Mouse (Mus musculus) intestine, embryonic 16.5 days (tissue): ENCODE data around the gene Wnt10b. TPM values are rescaled to one million over a fixed set of nuclear protein-coding genes. Genes with fewer than 3 reads are reported as not detected.
"Not testable (repeated sequence)": the region's sequence is repeated elsewhere in the genome, so short reads cannot be mapped to it uniquely, and the experiment has no call there.

Experiments used
- ATAC-seq: fragments of 200-750 bp; cut with Nextera tagmentation; 2 replicates; pipeline ENCODE4 v1.8.0; 2017; ENCODE audit warnings: moderate TSS enrichment, moderate library complexity
- H3K27ac ChIP-seq: fragments of 300-500 bp; sonication (generic); 2 replicates; pipeline ENCODE4 v1.5.1; 2014; ENCODE audit warnings: mild to moderate bottlenecking, low read length
- H3K27me3 ChIP-seq: fragments of 300-500 bp; sonication (generic); replicated peaks from 2 replicates; pipeline ENCODE4 v1.6.1; 2014; ENCODE audit warnings: low read length, control low read depth, mixed read lengths; ENCODE audit not compliant: control insufficient read depth, insufficient read depth
- H3K36me3 ChIP-seq: fragments of 300-500 bp; sonication (generic); 2 replicates; pipeline ENCODE4 v1.6.1; 2014; ENCODE audit warnings: low read length, control low read depth; ENCODE audit not compliant: control insufficient read depth, insufficient read depth
- H3K4me1 ChIP-seq: fragments of 300-500 bp; sonication (generic); 2 replicates; pipeline ENCODE4 v1.6.1; 2014; ENCODE audit warnings: low read length, control low read depth, mixed read lengths; ENCODE audit not compliant: control insufficient read depth, insufficient read depth
- H3K4me2 ChIP-seq: fragments of 300-500 bp; sonication (generic); 2 replicates; pipeline ENCODE4 v1.6.1; 2014; ENCODE audit warnings: low read depth, low read length, control low read depth
- H3K4me3 ChIP-seq: fragments of 300-500 bp; sonication (generic); 2 replicates; pipeline ENCODE4 v1.5.1; 2014; ENCODE audit warnings: mild to moderate bottlenecking, low read length
- H3K9ac ChIP-seq: fragments of 300-500 bp; sonication (generic); 2 replicates; pipeline ENCODE4 v1.6.1; 2014; ENCODE audit warnings: low read depth, low read length
- H3K9me3 ChIP-seq: fragments of 300-500 bp; sonication (generic); 2 replicates; pipeline ENCODE4 v1.6.1; 2016; ENCODE audit warnings: low read length, control low read depth; ENCODE audit not compliant: control insufficient read depth
- whole genome bisulfite sequencing: fragments of 180-500 bp; shearing (Covaris S2); extraction: QIAGEN DNeasy Blood & Tissue Kit; methylation state at CpG from one replicate; pipeline ENCODE4 v1.1.7; 2014; 5-methylcytosine and 5-hydroxymethylcytosine counted together
- polyA plus RNA-seq: library from polyadenylated mRNA; unstranded; fragments of >200 nt; fragmentation: Nextera tagmentation; extraction: Ambion mirVana; gene quantifications from 2 replicates; pipeline ENCODE4 v1.2.1, GENCODE M21; 2015

Gene Wnt10b
- polyA plus RNA-seq, 1 experiment from 2014 or later = 0.09 TPM

GRCm38 (mm10) chr15:98762670-98763529 lies 15.1 kb downstream of the Wnt10b start, which contains the start of gene Arf3:
Gene Arf3 (minus strand): TSS chr15:98763214.
- H3K4me2 ChIP-seq = peak within 1 kb of the TSS; percentile 93
- H3K27me3 ChIP-seq = no peaks in the 10 kb centered on the region
- peaks cover 3% of the 10 kb centered on the region; the same call in 1 of the 2 replicates for H3K36me3 ChIP-seq
- peak within 1 kb of the TSS; percentile 88 for H3K27ac ChIP-seq
- H3K4me3 ChIP-seq = peak within 1 kb of the TSS; percentile 97
- ATAC-seq = peak; percentile 93
- H3K9me3 ChIP-seq = no peaks in the 10 kb centered on the region
- peak within 1 kb of the TSS; percentile 96 for H3K9ac ChIP-seq
- peaks cover 12% of the 10 kb centered on the region for H3K4me1 ChIP-seq
- under 1% methylated on average over 65 of the region's 76 CpGs for WGBS

GRCm38 (mm10) chr15:98762201-98762621 lies 15.7 kb downstream of the Wnt10b start:
- Histone ChIP-seq H3K4me2 (peak overlapping the region; percentile 93), H3K4me3 (peak overlapping the region; percentile 97), H3K27ac (peak overlapping the region; percentile 88), H3K27me3 (no peaks in the 10 kb centered on the region), H3K4me1 (peaks cover 12% of the 10 kb centered on the region), H3K36me3 (peaks cover 3% of the 10 kb centered on the region; the same call in 1 of the 2 replicates), H3K9ac (peak overlapping the region; percentile 96), H3K9me3 (no peaks in the 10 kb centered on the region)
- ATAC-seq = peak; percentile 86
- WGBS = 0% methylated on average over 21 of the region's 24 CpGs

DNA sequence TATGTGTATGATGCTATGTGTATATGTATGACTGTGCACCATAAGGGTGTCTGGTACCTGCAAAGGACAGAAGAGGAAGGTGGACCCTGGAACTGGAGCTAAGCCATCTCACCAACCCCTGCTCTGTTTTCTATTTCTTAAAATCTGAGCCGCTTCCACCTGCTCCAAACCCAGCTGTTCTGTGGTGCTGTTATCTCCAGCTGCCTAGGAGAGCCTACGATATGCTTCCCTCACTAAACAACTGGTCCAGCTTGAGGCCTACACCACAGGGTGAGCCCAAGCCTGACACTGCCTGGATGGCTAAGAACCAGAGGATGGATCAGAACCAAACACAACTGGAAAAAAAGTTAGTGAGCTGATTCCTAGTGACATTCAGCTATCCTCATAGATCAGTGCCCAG lies 23.8 kb downstream of the Wnt10b start:
- WGBS = 85% methylated on average over 2 of the region's 2 CpGs
- peaks cover 3% of the 10 kb centered on the region for H3K36me3 ChIP-seq
- no peak overlapping the region for H3K27ac ChIP-seq
- 0 out of 2 replicates have a peak, but pooled peaks cover 3% of the 10 kb centered on the region for H3K4me1 ChIP-seq
- no peak overlapping the region for H3K9ac ChIP-seq
- no peak overlapping the region for H3K4me3 ChIP-seq
- no peaks in the 10 kb centered on the region for H3K9me3 ChIP-seq
- H3K4me2 ChIP-seq = no peak overlapping the region
- ATAC-seq = no peak
- H3K27me3 ChIP-seq = no peaks in the 10 kb centered on the region

GRCm38 (mm10) chr15:98753021-98753423 lies 24.9 kb downstream of the Wnt10b start:
- ATAC-seq = peak; percentile 77
- 55% methylated on average over 8 of the region's 8 CpGs for WGBS
- Histone ChIP-seq H3K27ac (no peak overlapping the region), H3K4me3 (no peak overlapping the region), H3K4me1 (peaks cover 7% of the 10 kb centered on the region), H3K27me3 (no peaks in the 10 kb centered on the region), H3K9ac (no peak overlapping the region), H3K9me3 (no peaks in the 10 kb centered on the region), H3K36me3 (no peaks in the 10 kb centered on the region; the same call in 1 of the 2 replicates), H3K4me2 (no peak overlapping the region)

- Histone ChIP-seq H3K27me3 (no peaks in the 10 kb centered on the region), H3K9me3 (no peaks in the 10 kb centered on the region), H3K4me3 (no peak overlapping the region), H3K9ac (no peak overlapping the region), H3K4me1 (peaks cover 6% of the 10 kb centered on the region), H3K27ac (no peak overlapping the region), H3K4me2 (no peak overlapping the region), H3K36me3 (no peaks in the 10 kb centered on the region; the same call in 1 of the 2 replicates)
- no peak for ATAC-seq
- 100% methylated on average over 2 of the region's 2 CpGs for WGBS
These were observed 28.9 kb downstream of the Wnt10b start for GRCm38 (mm10) chr15:98749093-98749492.

DNA sequence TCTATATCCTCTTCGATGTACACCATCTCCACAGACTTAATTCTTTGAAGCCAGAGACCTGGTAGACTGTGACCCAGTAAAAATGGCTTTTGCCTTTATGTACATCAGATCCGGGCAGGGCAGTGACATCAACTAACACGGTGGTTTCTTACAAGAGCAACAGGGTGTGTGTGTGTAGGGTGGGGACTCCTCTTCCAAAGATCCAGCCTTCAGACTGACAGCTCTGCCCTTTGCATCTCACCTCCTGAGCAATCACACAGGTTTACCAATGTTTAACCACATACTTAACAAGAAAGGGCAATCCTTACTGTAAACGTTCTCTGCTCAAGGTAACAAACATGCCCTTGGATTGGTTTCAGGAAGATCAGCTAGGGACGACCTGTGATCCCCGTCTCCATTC lies 30.7 kb downstream of the Wnt10b start:
- H3K4me1 ChIP-seq = peaks cover 6% of the 10 kb centered on the region
- H3K27me3 ChIP-seq = no peaks in the 10 kb centered on the region
- no peak overlapping the region for H3K27ac ChIP-seq
- no peak overlapping the region for H3K4me2 ChIP-seq
- WGBS = 64% methylated on average over 6 of the region's 6 CpGs
- H3K9me3 ChIP-seq = no peaks in the 10 kb centered on the region
- H3K4me3 ChIP-seq = no peak overlapping the region
- H3K9ac ChIP-seq = no peak overlapping the region
- peak; percentile 78 for ATAC-seq
- no peaks in the 10 kb centered on the region; the same call in 1 of the 2 replicates for H3K36me3 ChIP-seq

- H3K9me3 ChIP-seq = no peaks in the 10 kb centered on the region
- H3K9ac ChIP-seq = no peak overlapping the region
- no peaks in the 10 kb centered on the region for H3K27me3 ChIP-seq
- no peak overlapping the region for H3K4me3 ChIP-seq
- no peaks in the 10 kb centered on the region; the same call in 1 of the 2 replicates for H3K36me3 ChIP-seq
- ATAC-seq = no peak
- H3K27ac ChIP-seq = no peak overlapping the region
- H3K4me1 ChIP-seq = peaks cover 6% of the 10 kb centered on the region
- no peak overlapping the region for H3K4me2 ChIP-seq
- WGBS = 76% methylated on average over 10 of the region's 10 CpGs
These were observed 31.5 kb downstream of the Wnt10b start for GRCm38 (mm10) chr15:98746344-98746965.

GRCm38 (mm10) chr15:98743863-98744262 lies 34.1 kb downstream of the Wnt10b start:
- H3K9ac ChIP-seq, H3K4me1 ChIP-seq, H3K4me2 ChIP-seq, H3K27ac ChIP-seq, H3K9me3 ChIP-seq, ATAC-seq, H3K27me3 ChIP-seq, H3K4me3 ChIP-seq: not testable (repeated sequence)
- H3K36me3 ChIP-seq = peaks cover 15% of the 10 kb centered on the region; the same call in 1 of the 2 replicates
- 87% methylated on average over 3 of the region's 3 CpGs for WGBS

- H3K4me1 ChIP-seq = peaks cover 1% of the 10 kb centered on the region
- no peak overlapping the region for H3K27ac ChIP-seq
- no peaks in the 10 kb centered on the region for H3K27me3 ChIP-seq
- no peak for ATAC-seq
- 77% methylated on average over 8 of the region's 8 CpGs for WGBS
- no peak overlapping the region for H3K9ac ChIP-seq
- no peak overlapping the region for H3K4me2 ChIP-seq
- no peak overlapping the region for H3K4me3 ChIP-seq
- no peaks in the 10 kb centered on the region for H3K9me3 ChIP-seq
- H3K36me3 ChIP-seq = peaks cover 19% of the 10 kb centered on the region; the same call in 1 of the 2 replicates
These were observed 35.1 kb downstream of the Wnt10b start for GRCm38 (mm10) chr15:98742766-98743428.
